Mouse (Mus musculus) c-Kit-positive CD71-positive TER-119-positive erythroid progenitor cells, embryonic 14.5 days (primary cell): ENCODE results near the gene Ppil4.
"Not testable (repeated sequence)": the region's sequence is repeated elsewhere in the genome, so short reads cannot be mapped to it uniquely, and the experiment has no call there.

Experiments
- DNase-seq: peaks from one replicate; pipeline ENCODE4 v3.0.0-alpha.2; 2013; ENCODE audit warnings: low spot score

The Ppil4 gene

GRCm38 (mm10) chr10:7792751-7793385, at the start of gene Ppil4, which contains the start of gene Ginm1:
Ppil4 (plus strand) TSS chr10:7792891.
Ginm1 (minus strand) TSS chr10:7792824.
- DNase-seq: peak; percentile 91

DNA sequence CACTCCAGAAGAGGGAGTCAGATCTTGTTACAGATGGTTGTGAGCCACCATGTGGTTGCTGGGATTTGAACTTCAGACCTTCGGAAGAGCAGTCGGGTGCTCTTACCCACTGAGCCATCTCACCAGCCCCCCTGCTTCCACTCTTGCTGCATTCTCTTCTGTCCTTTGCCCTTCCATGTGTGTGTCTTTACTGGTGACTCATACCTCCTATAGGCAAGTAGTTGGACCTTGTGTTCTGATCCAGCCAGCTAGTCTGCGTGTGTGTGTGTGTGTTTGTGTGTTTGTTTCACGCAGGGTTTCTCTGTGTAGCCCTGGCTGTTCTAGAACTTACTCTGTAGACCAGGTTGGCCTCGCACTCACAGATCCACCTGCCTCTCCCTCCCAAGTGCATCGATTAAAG, 47.2 kb upstream of the Ppil4 start:
- DNase-seq: not testable (repeated sequence)

GRCm38 (mm10) chr10:7748752-7749151, 43.9 kb upstream of the Ppil4 start:
- no peak for DNase-seq

- no peak for DNase-seq
Measured at GRCm38 (mm10) chr10:7757544-7757943, 35.1 kb upstream of the Ppil4 start.

DNA sequence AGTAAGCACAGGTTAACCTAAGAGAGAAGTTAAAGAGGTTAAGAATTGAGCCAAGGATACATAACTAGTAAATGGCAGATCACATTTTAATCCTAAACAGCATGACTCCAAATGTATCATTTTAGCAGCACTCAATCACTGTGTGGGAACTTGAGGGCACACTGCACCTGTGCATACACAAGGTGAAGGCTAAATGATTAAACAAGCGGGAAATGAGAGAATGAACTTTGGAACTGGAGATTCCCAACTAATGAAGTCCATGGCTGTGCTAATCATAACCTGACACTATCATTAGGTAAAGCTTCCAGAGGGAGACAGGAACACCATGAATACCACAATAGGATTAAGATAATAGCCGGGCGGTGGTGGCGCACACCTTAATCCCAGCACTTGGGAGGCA, 20.3 kb upstream of the Ppil4 start:
- DNase-seq: no peak

DNA sequence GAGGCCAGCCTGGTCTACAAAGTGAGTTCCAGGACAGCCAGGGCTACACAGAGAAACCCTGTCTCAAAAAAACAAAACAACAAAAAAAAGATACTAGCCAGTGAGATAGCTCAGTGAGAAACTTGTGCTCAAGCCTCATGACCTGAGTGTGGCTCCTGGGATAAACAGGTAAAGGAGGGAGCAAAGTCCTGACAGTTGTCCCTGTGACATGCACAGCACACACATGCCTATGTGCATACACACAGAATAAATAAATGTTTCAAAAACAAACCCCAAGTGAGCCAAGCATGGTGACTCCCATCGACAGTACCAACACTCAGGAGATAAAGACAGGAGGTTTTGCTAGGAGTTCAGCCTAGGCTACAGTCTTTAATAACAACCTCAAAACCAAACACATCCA, 19.9 kb upstream of the Ppil4 start:
- no peak for DNase-seq

- no peak for DNase-seq
Measured at GRCm38 (mm10) chr10:7775421-7775820, 17.3 kb upstream of the Ppil4 start.

GRCm38 (mm10) chr10:7778361-7778760, 14.3 kb upstream of the Ppil4 start:
- DNase-seq: no peak

GRCm38 (mm10) chr10:7779751-7780237, 12.9 kb upstream of the Ppil4 start:
- DNase-seq: no peak

DNA sequence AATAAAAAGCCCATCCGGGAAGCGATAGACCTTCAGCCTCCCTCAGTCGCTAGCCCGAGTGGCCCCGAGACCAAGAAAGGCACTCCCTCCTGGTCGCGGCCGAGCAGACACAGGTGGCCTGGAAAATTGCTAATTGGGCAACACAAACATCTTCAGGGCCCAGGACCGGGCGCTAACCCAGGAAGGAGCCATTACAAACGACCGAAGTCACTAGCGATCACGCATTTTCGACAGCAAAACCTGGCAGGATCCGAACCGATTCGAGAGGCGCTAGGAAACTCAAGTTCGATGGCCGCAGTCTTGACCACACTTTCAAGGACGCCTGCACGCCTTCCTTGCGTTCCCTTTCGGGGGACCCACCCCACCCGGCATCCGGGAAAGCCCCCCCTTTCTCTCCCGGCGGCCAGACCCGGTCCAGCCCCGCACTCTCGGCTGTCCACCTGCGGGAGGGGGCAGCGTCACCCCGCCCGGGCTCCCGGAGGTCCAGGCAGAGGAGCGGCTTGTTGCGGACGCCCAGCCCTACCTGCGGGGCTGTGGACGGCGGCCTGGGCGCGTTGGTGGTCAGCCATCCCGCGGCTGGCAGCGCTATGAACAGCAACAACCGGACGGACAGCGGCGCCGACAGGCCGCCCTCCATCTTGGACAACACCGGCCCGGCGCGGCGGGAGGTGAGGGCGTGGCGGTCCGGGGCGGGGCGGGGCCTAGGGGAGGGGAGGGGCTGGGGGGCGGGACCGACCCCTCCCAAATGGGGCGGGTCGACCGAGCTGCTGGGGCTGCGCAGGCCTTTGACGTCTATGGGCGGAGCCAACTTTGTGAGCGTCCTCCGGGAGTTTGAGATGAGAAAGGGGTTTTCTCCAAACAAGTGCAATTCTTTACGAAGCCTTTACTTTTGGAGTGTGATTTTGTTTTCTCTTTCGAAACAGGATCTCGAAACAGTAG, 12.2 kb upstream of the Ppil4 start:
- DNase-seq: peak; percentile 87

GRCm38 (mm10) chr10:7781214-7781613, 11.5 kb upstream of the Ppil4 start:
- DNase-seq: no peak

- no peak for DNase-seq
Measured at GRCm38 (mm10) chr10:7787319-7787718, 5.4 kb upstream of the Ppil4 start.

GRCm38 (mm10) chr10:7792254-7792750, 389 bp upstream of the Ppil4 start:
- no peak for DNase-seq

DNA sequence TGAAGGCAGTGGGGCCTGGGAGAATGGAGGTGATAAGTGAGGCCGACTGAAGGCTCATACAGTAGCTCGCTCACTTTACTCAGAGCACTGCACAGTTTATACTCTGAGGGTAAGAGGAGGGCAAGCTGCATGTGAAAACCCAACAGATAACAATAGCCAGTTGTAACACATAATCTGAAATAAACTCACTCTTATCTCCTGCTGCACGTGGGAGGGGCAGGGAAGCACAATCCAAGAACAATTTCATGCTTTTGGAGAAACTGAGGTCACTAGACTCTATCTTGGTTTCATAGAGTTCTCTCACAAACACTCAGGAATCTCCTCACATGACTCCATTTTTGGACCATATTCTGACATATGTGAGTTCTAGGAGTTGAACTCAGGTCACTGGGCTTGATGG, 8.6 kb downstream of the Ppil4 start:
- DNase-seq: no peak

- no peak for DNase-seq
Measured at GRCm38 (mm10) chr10:7802519-7803140, 9.9 kb downstream of the Ppil4 start.

GRCm38 (mm10) chr10:7809937-7810336, 17.2 kb downstream of the Ppil4 start:
- peak; percentile 69 for DNase-seq

- no peak for DNase-seq
Measured at GRCm38 (mm10) chr10:7816476-7816875, 23.8 kb downstream of the Ppil4 start.

GRCm38 (mm10) chr10:7818676-7819075, 26.0 kb downstream of the Ppil4 start:
- DNase-seq: no peak

DNA sequence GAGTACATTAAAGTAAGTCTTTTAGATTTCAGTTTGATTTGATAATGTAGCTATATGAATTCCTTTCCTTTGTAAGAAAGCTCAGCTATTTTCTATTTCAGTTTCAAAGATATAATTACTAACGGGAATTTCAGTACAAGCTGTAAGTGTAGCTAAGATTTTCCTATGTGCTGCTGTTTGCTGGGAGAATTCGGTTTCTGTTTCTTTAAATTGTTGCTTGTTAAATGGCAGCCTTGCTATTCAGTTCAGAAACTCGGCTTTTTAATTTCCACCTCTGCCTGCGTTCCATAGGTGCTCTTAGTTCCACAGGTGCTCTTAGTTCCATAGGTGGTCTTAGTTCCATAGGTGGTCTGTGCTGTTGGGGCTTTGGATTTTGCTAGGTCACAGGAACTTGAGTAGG, 26.5 kb downstream of the Ppil4 start:
- DNase-seq: no peak

- no peak for DNase-seq
Measured at GRCm38 (mm10) chr10:7819603-7820002, 26.9 kb downstream of the Ppil4 start.

DNA sequence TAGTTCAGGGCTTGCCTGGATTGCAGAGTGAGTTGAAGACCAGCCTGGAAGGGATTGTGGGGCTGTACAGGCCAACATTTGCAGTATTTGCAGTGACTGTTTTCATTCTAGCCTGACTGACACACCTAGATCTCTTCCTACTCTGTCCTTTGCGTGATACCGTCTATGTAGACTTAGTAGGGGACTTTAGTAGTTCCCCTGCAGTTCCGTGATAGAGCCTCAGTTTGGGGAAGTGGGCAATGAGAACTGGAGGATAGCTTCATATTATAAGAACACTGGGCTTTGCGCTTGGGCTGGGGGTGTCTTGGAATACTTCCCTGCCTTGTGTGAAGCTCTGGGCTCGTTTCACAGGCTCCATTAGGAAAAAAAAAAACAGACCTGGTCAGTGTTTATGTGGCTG, 27.5 kb downstream of the Ppil4 start:
- DNase-seq: no peak

- no peak for DNase-seq
Measured at GRCm38 (mm10) chr10:7821981-7822380, 29.3 kb downstream of the Ppil4 start.
